Mouse (Mus musculus) layer of hippocampus, adult 6 months (tissue): Measurements from ENCODE around the gene Stx4a. TPM values are rescaled to one million over a fixed set of nuclear protein-coding genes. Genes with fewer than 3 reads are reported as not detected.

Experiments used
- long read RNA-seq, 2 experiments: library from polyadenylated mRNA; unstranded; transcript quantifications; one replicate each; pipeline ENCODE4 v2.0.0; 2019 to 2020
- polyA plus RNA-seq: library from polyadenylated mRNA; unstranded; fragments of <200 nt; fragmentation: Nextera tagmentation; gene quantifications from 2 replicates; pipeline ENCODE4 v1.2.3, GENCODE M21; 2021

Gene Stx4a
- 9.9 and 10.7 TPM in 2 replicates for polyA plus RNA-seq
- long read RNA-seq, experiment 1, partial matches to known transcripts: 3 of 5 reads
- long read RNA-seq, experiment 1, other reads (novel, unspliced or antisense): 1 of 5 reads
- long read RNA-seq, experiment 2, partial matches to known transcripts: 1 of 14 reads
- long read RNA-seq, experiment 2, other reads (novel, unspliced or antisense): 10 of 14 reads

DNA sequence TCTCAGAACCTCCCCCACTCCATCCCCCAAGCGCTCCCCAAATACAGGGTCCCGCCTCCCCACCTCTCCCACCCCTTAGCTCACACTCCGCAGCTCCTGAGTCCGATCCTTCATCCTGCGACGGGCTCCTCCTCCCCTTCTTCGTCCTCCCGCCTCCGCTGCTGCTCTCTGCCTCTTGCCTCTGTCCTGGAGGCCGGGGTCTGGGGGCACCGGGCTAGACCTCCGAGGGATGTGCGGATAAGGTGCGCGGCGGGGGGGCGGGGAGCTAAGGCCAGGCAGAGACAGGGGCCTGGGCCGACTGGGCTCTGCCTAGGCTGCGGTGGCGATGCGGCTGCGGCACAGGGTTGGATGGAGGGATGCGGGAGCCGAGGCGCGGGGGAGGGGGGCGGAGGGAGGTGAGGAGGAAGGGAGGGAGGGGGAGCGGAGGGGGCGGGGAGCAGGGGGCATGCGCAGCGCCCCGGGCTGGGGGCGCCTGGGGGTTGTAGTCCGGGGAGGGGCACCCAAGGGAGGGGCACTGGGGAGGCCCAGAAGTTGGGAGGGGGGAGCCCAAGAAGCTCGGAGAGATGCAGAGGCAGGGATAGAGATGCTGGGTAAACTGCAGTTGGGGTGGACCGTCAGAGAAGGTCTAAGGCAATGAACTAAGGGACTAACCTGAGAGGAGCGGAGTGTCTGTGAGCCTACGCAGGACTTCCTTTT, at the start of gene Stx4a, which contains the start of gene Stx1b:
TSS of gene Stx4a (plus strand) at position 119 of the 696 bp plus-strand sequence.
TSS of gene Stx1b (minus strand) at position 374 of the 696 bp plus-strand sequence.

DNA sequence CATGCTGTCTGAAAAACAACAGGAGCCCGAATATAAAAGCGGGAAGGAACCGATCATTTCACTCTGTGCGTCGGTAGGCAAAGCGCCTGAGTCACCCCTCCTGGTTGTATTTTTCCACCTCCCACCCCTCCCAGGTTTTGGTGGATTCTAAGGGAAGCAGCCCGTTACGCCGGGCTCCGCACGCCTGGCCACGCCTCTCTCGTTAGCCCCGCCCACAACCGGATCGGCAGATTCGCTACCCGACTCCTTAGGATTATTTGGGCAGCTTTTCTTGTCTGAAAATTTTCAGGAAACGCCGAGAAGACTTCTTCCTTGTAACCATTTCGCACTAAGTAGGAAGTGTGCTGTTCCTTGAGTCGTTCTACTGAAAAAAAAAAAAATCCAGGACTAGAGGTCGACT, 47.7 kb upstream of the Stx4a start, which contains the start of gene Setd1a:
TSS of gene Setd1a (plus strand) at position 245 of the 400 bp plus-strand sequence.

DNA sequence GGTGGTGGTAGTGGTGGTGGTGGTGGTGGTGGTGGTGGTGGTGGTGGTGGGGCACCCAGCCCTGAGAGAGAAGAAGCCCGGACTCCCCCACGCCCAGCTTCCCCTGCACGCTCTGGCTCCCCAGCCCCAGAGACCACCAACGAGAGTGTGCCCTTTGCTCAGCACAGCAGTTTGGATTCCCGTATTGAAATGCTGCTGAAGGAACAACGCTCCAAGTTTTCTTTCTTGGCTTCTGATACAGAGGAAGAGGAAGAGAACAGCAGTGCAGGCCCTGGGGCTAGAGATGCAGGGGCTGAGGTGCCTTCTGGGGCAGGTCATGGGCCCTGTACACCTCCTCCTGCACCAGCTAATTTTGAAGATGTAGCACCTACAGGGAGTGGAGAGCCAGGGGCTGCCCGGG, 38.8 kb upstream of the Stx4a start, which contains the start of gene Gm49388:
TSS of gene Gm49388 (plus strand) at position 301 of the 400 bp plus-strand sequence.

DNA sequence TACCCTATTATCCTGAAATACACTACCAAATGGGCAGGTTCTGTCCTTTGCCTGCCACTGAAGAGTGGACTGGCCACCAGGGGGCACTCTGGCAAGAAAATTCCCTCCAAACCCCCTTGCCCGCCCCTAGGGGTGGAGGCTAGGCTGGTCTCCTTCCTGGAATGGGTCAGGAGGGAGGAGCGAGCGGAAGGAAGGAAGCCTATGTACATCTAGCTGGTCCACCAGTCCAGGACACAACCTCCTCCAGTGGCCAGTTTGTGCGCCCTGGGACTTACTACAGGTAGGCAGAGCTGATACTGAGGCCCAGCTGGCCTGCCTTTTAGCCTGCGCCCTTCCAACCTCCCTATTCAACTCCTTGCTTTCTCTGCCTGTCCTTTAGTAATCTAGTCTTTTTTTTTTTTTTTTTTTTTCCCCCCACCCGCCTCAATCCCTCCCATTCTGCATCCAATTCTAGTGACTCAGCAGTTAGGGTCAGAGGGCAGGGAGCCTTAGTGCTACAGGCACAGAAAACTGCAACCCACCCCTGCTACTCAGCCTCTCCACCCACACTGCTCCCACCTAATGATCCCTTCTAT, 23.6 kb upstream of the Stx4a start, which contains the start of gene Hsd3b7:
TSS of gene Hsd3b7 (plus strand) at position 170 of the 575 bp plus-strand sequence.

DNA sequence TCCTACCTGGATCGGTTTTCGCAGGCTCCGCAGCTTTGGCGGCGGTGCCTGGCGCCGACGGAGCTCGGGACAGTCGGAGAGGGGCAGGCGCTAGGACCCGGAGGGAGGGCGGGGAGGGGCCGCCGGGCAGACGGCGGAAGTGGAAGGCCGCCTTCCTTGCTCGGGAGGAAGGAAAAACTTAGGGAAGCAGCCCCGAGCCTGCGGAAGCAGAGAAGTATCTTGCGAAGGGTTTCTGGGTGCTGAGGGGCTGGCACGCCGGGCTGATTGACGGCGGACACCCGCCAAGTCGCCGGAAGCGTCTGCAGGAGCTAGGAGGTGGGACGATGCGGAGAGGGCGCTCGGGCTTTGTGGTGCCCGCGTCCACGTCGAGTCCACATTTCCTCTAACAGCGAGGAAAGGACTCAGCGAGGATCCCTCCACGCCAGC, 52.0 kb downstream of the Stx4a start, which contains the start of gene Zfp646:
TSS of gene Zfp646 (plus strand) at position 181 of the 426 bp plus-strand sequence.

DNA sequence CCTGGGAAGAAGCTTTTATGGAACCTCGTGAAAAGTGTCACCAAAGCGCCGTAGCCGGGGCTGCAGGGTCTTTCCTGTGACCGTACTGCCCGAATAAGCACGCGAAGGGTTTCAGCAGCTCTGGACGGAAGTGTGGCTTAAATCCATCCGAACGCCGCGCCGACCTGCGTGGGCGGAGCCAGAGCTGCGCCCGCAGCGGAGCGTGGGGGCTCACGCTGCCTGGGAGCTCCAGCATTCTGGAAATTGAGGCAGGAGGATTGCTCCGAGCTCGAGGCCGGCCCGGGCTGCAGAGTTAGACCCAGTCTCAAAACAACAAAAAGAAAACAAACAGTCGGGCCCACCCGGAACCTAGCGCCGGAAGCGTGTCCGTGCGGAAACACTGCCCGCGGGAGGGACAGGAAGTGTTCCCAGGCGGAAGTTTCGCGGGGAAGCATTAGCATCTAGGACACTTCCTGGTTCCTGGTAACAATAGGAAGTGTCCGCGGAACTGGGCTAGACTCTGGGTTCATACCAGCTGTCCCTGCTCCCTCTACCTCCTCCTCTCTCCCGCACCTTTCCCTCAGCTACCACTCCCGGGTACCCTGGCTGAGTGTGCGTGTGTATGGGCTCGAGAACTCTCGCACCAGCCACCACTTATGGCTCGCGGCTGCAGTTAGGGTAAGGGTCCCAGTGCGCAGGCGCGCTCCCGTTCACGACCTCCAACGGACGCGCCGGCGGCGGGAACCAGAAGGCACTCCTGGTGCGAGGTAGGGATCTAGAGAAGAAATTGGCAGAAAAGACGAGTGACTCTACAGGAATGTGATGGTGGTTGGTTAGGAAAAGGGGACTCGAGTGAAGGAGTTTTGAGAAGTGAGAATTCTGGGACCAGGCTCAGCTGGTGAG, 52.6 kb downstream of the Stx4a start, which contains the start of gene Zfp668:
TSS of gene Zfp668 (minus strand) at position 362 of the 882 bp plus-strand sequence.

DNA sequence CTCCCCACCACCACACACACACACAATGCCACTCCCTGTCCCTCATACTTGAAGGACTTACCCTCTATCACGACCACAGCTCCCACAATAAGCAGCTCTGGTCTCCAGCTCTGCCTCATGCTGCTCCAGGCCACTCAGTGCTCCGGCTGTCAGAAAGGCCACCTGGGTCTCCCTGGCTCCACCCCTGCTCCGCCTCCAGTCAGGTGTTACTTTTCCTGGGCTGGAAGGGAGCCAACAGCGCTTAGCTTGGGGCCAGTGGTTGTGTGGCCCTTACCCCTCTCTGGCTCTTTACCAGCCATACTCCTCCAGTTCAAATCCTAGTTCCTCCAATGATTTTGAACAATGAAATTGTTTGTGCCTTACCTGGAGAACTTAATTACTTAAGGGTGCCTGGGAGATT, 66.7 kb downstream of the Stx4a start, which contains the start of gene Prss53:
TSS of gene Prss53 (minus strand) at position 173 of the 400 bp plus-strand sequence.

DNA sequence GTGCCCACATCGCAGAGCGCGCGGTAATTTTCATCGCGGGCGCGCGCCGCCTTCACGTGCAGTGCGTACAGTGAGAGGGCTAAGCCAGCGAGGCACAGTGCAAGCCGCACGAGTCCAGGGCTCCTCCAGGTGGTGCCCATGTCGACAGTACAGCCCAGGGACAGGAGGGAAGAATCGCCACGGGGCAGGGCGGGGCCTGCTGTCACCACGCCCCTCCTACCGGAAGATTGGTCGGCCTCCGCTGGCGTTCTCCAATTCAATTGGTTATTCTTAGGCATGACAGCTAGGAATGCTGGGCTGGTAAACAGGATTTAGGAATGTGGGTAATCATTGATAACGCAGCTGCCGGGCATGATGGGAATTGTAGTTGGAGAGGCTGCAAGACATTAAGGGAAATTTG, 71.3 kb downstream of the Stx4a start, which contains the start of the genes Gm21974 and Vkorc1:
TSS of gene Gm21974 (minus strand) at position 13 of the 400 bp plus-strand sequence.
TSS of gene Vkorc1 (minus strand) at position 176 of the 400 bp plus-strand sequence.

Other genes with a start within 250 kb of the Stx4a start
- 14.1 and 19.3 TPM in 2 replicates for gene Ccdc189, start 235.7 kb upstream of the Stx4a start, polyA plus RNA-seq
- 8.5 and 10.1 TPM in 2 replicates for gene Rnf40, start 235.5 kb upstream of the Stx4a start, polyA plus RNA-seq
- gene Zfp629, start 208.5 kb upstream of the Stx4a start, polyA plus RNA-seq: 2.6 and 3.4 TPM in 2 replicates
- gene Bcl7c, start 115.4 kb upstream of the Stx4a start, polyA plus RNA-seq: 5.1 and 6.0 TPM in 2 replicates
- gene Ctf1, start 111.6 kb upstream of the Stx4a start, polyA plus RNA-seq: 4.1 and 4.5 TPM in 2 replicates
- 0.08 TPM in 1 of 2 replicates, not detected in the other for gene Ctf2, start 92.1 kb upstream of the Stx4a start, polyA plus RNA-seq
- 1.0 TPM in 2 replicates for gene Fbxl19, start 79.8 kb upstream of the Stx4a start, polyA plus RNA-seq
- gene Orai3, start 54.5 kb upstream of the Stx4a start, polyA plus RNA-seq: 31.4 and 32.6 TPM in 2 replicates
- 7.7 and 12.9 TPM in 2 replicates for gene Setd1a, start 47.6 kb upstream of the Stx4a start, polyA plus RNA-seq
- gene Gm49388, start 38.7 kb upstream of the Stx4a start, polyA plus RNA-seq: not detected in 2 replicates
- 5.9 and 14.2 TPM in 2 replicates for gene Hsd3b7, start 23.7 kb upstream of the Stx4a start, polyA plus RNA-seq
- 29.2 and 31.2 TPM in 2 replicates for gene Stx1b, start 255 bp downstream of the Stx4a start, polyA plus RNA-seq
- 4.8 and 5.7 TPM in 2 replicates for gene Zfp646, start 51.9 kb downstream of the Stx4a start, polyA plus RNA-seq
- 9.2 and 11.8 TPM in 2 replicates for gene Zfp668, start 52.5 kb downstream of the Stx4a start, polyA plus RNA-seq
- 0.75 and 0.94 TPM in 2 replicates for gene Prss53, start 66.7 kb downstream of the Stx4a start, polyA plus RNA-seq
- gene Gm21974, start 71.2 kb downstream of the Stx4a start, polyA plus RNA-seq: not detected in 2 replicates
- gene Vkorc1, start 71.3 kb downstream of the Stx4a start, polyA plus RNA-seq: 103 and 112 TPM in 2 replicates
- 53.7 and 57.1 TPM in 2 replicates for gene Bckdk, start 79.8 kb downstream of the Stx4a start, polyA plus RNA-seq
- 14.9 and 15.5 TPM in 2 replicates for gene Kat8, start 88.2 kb downstream of the Stx4a start, polyA plus RNA-seq
- gene Prss8, start 105.8 kb downstream of the Stx4a start, polyA plus RNA-seq: 0.41 and 1.6 TPM in 2 replicates
- 17.7 TPM in 2 replicates for gene Prss36, start 122.4 kb downstream of the Stx4a start, polyA plus RNA-seq
- gene Fus, start 143.2 kb downstream of the Stx4a start, polyA plus RNA-seq: 5.8 TPM in 2 replicates
- gene Pycard, start 169.6 kb downstream of the Stx4a start, polyA plus RNA-seq: 16.7 and 20.5 TPM in 2 replicates
- gene Trim72, start 179.7 kb downstream of the Stx4a start, polyA plus RNA-seq: not detected in 2 replicates
- 3.3 and 3.4 TPM in 2 replicates for gene Itgam, start 238.3 kb downstream of the Stx4a start, polyA plus RNA-seq
- gene Gm49368, start 238.4 kb downstream of the Stx4a start, polyA plus RNA-seq: 0.04 TPM in 1 of 2 replicates, not detected in the other